Mouse (Mus musculus): ENCODE measurements at regions not wholly inside any gene's neighbourhood (a gene's known extent, or its start where the extent isn't known, plus 50 kb on each side); places are given as distances from the start of the nearest gene placed in this dataset.

Small RNAs in the stretch of these regions (microRNA-seq; reads per million reads assigned to microRNA genes)
- 0 reads per million in 2 experiments for gene Mir5118

Data from adrenal gland (tissue).